Comparison of ENCODE assay signal across 8 mouse cellular contexts in the genomic region with DNA sequence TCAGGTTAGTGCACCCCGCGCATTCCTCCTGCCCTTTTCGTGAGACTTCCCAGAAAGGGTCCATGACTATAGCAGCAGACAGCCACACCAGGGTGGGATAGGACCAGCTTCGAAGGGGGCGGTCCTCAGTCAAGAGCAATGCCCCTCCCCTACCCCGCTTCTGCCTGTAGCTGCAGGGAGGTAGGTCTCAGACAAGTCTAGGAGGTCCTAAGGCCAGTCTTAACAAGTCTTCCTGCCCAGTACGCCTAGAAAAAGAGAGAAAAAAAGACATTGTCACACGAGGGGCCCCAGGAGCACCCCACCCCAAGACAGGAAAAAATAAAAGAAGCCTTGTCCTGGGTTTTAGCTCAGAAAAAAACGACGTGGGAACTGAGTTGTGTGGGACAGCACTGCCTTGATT. TPM values are rescaled to one million over a fixed set of nuclear protein-coding genes. Genes with fewer than 3 reads are reported as not detected.
DNase-seq lines count a peak whose midpoint lies in the region; ATAC-seq and TF ChIP-seq lines count a peak whose summit lies in the region.

No protein-coding gene starts in this region.

- H3K9me3 ChIP-seq in embryonic facial prominence, embryonic 11.5 days (replicated peaks; ENCODE audit: control insufficient read depth, low read length) = no peaks in the 10 kb centered on the region
- H3K9me3 ChIP-seq in hindbrain, embryonic 15.5 days = no peaks in the 10 kb centered on the region
- no peaks in the 10 kb centered on the region for H3K9me3 ChIP-seq in liver, postnatal 0 days (ENCODE audit: low read length)

- H3K27me3 ChIP-seq in heart, adult 2 months (ENCODE audit: control insufficient read depth, insufficient read depth, low read length) = no peaks in the 10 kb centered on the region
- H3K27me3 ChIP-seq in embryonic facial prominence, embryonic 11.5 days (ENCODE audit: control insufficient read depth, insufficient read depth, low read length) = no peaks in the 10 kb centered on the region
- H3K27me3 ChIP-seq in hindbrain, embryonic 15.5 days = no peaks in the 10 kb centered on the region
- H3K27me3 ChIP-seq in liver, postnatal 0 days (ENCODE audit: insufficient read depth, low read length) = no peaks in the 10 kb centered on the region
- H3K27me3 ChIP-seq in small intestine, adult 2 months (ENCODE audit: control insufficient read depth, insufficient read depth, low read length) = no peaks in the 10 kb centered on the region

- no peaks in the 10 kb centered on the region for H3K79me2 ChIP-seq in heart, adult 2 months (replicated peaks; ENCODE audit: control insufficient read depth, insufficient read depth, low read length)

- peak in 1 of 2 experiments; percentile 50 for DNase-seq in heart, adult 2 months
- no peak for DNase-seq in heart, postnatal 25 days (ENCODE audit: low spot score)
- peak; percentile 87 for DNase-seq in embryonic facial prominence, embryonic 11.5 days (ENCODE audit: low spot score)
- peak; percentile 68 for DNase-seq in liver, postnatal 0 days
- DNase-seq in right cerebral cortex, postnatal 10 days (ENCODE audit: low spot score in 2 of 2) = no peak
- no peak for DNase-seq in adrenal gland, adult 18-20 months (ENCODE audit: low spot score in 2 of 2)

- peak overlapping the region; percentile 29 for H3K4me3 ChIP-seq in heart, adult 2 months
- H3K4me3 ChIP-seq in embryonic facial prominence, embryonic 11.5 days (ENCODE audit: low read depth, low read length) = no peak overlapping the region
- H3K4me3 ChIP-seq in hindbrain, embryonic 15.5 days = peak overlapping the region; percentile 20
- H3K4me3 ChIP-seq in liver, postnatal 0 days (ENCODE audit: low read depth, low read length) = peak overlapping the region; percentile 33
- peak overlapping the region; percentile 33 for H3K4me3 ChIP-seq in small intestine, adult 2 months (ENCODE audit: low read depth, low read length)

- no peak for TF ChIP-seq EP300 in heart, adult 2 months (IDR thresholded peaks at IDR 0.05; ENCODE audit: insufficient read depth, low read depth, low read length)
- TF ChIP-seq EP300 in liver, postnatal 0 days (IDR thresholded peaks at IDR 0.05; ENCODE audit: low read depth) = no peak

- peak overlapping the region; percentile 48 for H3K9ac ChIP-seq in heart, adult 2 months (ENCODE audit: low read depth, low read length)
- peak overlapping the region; percentile 4; the same call in 1 of the 2 replicates for H3K9ac ChIP-seq in embryonic facial prominence, embryonic 11.5 days (replicated peaks; ENCODE audit: low read length)
- peak overlapping the region; percentile 9; the same call in 1 of the 2 replicates for H3K9ac ChIP-seq in hindbrain, embryonic 15.5 days
- H3K9ac ChIP-seq in liver, postnatal 0 days (replicated peaks) = peak overlapping the region; percentile 44

- peak; percentile 79 for ATAC-seq in embryonic facial prominence, embryonic 11.5 days (replicated peaks; ENCODE audit: insufficient number of reproducible peaks, low FRiP score, low TSS enrichment, low read depth)
- peak; percentile 65 for ATAC-seq in hindbrain, embryonic 15.5 days (ENCODE audit: low FRiP score, low read depth)
- ATAC-seq in liver, postnatal 0 days = peak; percentile 64

- intact Hi-C loops in heart, adult 2 months (cut with DNase I) = loop anchor here (2.0 kb wide), 1 partner anchor 32 kb away; no protein-coding TSS in a partner anchor
- intact Hi-C loops in heart, postnatal 25 days (cut with DNase I) = no loop called here

- no peaks in the 10 kb centered on the region for H3K36me3 ChIP-seq in heart, adult 2 months (ENCODE audit: control insufficient read depth, insufficient read depth, low read length)
- H3K36me3 ChIP-seq in embryonic facial prominence, embryonic 11.5 days (replicated peaks; ENCODE audit: control insufficient read depth, insufficient read depth, low read depth, low read length) = no peaks in the 10 kb centered on the region
- H3K36me3 ChIP-seq in hindbrain, embryonic 15.5 days = no peaks in the 10 kb centered on the region
- H3K36me3 ChIP-seq in liver, postnatal 0 days (replicated peaks; ENCODE audit: insufficient read depth, low read length) = no peaks in the 10 kb centered on the region
- no peaks in the 10 kb centered on the region for H3K36me3 ChIP-seq in small intestine, adult 2 months (ENCODE audit: control insufficient read depth, insufficient read depth, low read length)

- TF ChIP-seq CTCF in heart, adult 2 months (IDR thresholded peaks at IDR 0.05) = no peak
- no peak for TF ChIP-seq CTCF in liver, postnatal 0 days (IDR thresholded peaks at IDR 0.05; ENCODE audit: low read depth)
- no peak for TF ChIP-seq CTCF in small intestine, adult 2 months (IDR thresholded peaks at IDR 0.05; ENCODE audit: extremely low read depth, insufficient read length, insufficient replicate concordance, low read depth, low read length)

- WGBS in heart, adult 2 months = 3% methylated on average over 10 of the region's 10 CpGs
- 1% methylated on average over 10 of the region's 10 CpGs for WGBS in embryonic facial prominence, embryonic 11.5 days
- 4% methylated on average over 10 of the region's 10 CpGs for WGBS in hindbrain, embryonic 15.5 days
- WGBS in liver, postnatal 0 days (ENCODE audit: insufficient replicate concordance) = 1% methylated on average over 10 of the region's 10 CpGs
- WGBS in small intestine, adult 2 months = 3% methylated on average over 10 of the region's 10 CpGs

- H3K4me1 ChIP-seq in heart, adult 2 months (ENCODE audit: control insufficient read depth, insufficient read depth, low read length) = peaks cover 29% of the 10 kb centered on the region
- peaks cover 2% of the 10 kb centered on the region for H3K4me1 ChIP-seq in embryonic facial prominence, embryonic 11.5 days (ENCODE audit: control insufficient read depth, insufficient read depth, low read length)
- peaks cover 37% of the 10 kb centered on the region for H3K4me1 ChIP-seq in hindbrain, embryonic 15.5 days (replicated peaks)
- H3K4me1 ChIP-seq in liver, postnatal 0 days (ENCODE audit: insufficient read depth) = peaks cover 52% of the 10 kb centered on the region
- H3K4me1 ChIP-seq in small intestine, adult 2 months (ENCODE audit: control insufficient read depth, insufficient read depth, insufficient read length, low read length) = peaks cover 31% of the 10 kb centered on the region

- TF ChIP-seq POLR2A in heart, adult 2 months (IDR thresholded peaks at IDR 0.05; ENCODE audit: insufficient read depth, low read depth, low read length) = no peak; the same call in 1 of the 2 replicates
- no peak for TF ChIP-seq POLR2A in small intestine, adult 2 months (IDR thresholded peaks at IDR 0.05; ENCODE audit: low read depth, low read length)

- peak overlapping the region; percentile 29 for H3K4me2 ChIP-seq in embryonic facial prominence, embryonic 11.5 days (ENCODE audit: low read depth, low read length)
- peak overlapping the region; percentile 53 for H3K4me2 ChIP-seq in hindbrain, embryonic 15.5 days
- H3K4me2 ChIP-seq in liver, postnatal 0 days (ENCODE audit: low read depth, low read length) = peak overlapping the region; percentile 77

- H3K27ac ChIP-seq in heart, adult 2 months = peak overlapping the region; percentile 81
- H3K27ac ChIP-seq in embryonic facial prominence, embryonic 11.5 days (replicated peaks; ENCODE audit: low read depth, low read length) = peak overlapping the region; percentile 5; the same call in 1 of the 2 replicates
- H3K27ac ChIP-seq in hindbrain, embryonic 15.5 days (replicated peaks) = peak overlapping the region; percentile 74
- H3K27ac ChIP-seq in liver, postnatal 0 days (ENCODE audit: low read depth) = peak overlapping the region; percentile 93
- H3K27ac ChIP-seq in small intestine, adult 2 months (ENCODE audit: insufficient read depth, low read depth, low read length) = 0 out of 2 replicates have a peak overlapping the region, but pooled peaks have one; percentile 4

RNA-seq across cellular contexts. Expression of a gene that starts 35.0 kb away (rescaled TPM):
- 100 to 1,000 TPM in 1 of 2 experiments, 10 to 100 TPM in 1; 70.7 to 219 TPM for total RNA-seq in heart, adult 2 months (2021)
- 48.0 and 55.5 TPM in 2 replicates for polyA plus RNA-seq in heart, adult 2 months (2012; rRNA removed)
- total RNA-seq in heart, postnatal 25 days (2021) = 10 to 100 TPM; 41.8 to 77.1 TPM
- 6.3 and 6.9 TPM in 2 replicates for polyA plus RNA-seq in embryonic facial prominence, embryonic 11.5 days (2014; fragmentation: Nextera tagmentation; extraction: Ambion mirVana)
- polyA plus RNA-seq in hindbrain, embryonic 15.5 days (2015; fragmentation: Nextera tagmentation; extraction: Ambion mirVana) = 68.9 and 71.1 TPM in 2 replicates
- 3.6 and 5.2 TPM in 2 replicates for polyA plus RNA-seq in liver, postnatal 0 days (2015; fragmentation: Nextera tagmentation; extraction: Ambion mirVana)
- 21.5 and 35.0 TPM in 2 replicates for polyA plus RNA-seq in small intestine, adult 2 months (2012; rRNA removed)
- total RNA-seq in adrenal gland, adult 18-20 months (2021) = 10 to 100 TPM; 29.5 to 69.3 TPM

RNA-seq across cellular contexts. Expression of a gene that starts 37.3 kb away (rescaled TPM):
- total RNA-seq in heart, adult 2 months (2021) = 10 to 100 TPM; 36.8 to 45.4 TPM
- 32.9 and 39.2 TPM in 2 replicates for polyA plus RNA-seq in heart, adult 2 months (2012; rRNA removed)
- 10 to 100 TPM; 34.5 to 35.9 TPM for total RNA-seq in heart, postnatal 25 days (2021)
- 19.4 and 21.6 TPM in 2 replicates for polyA plus RNA-seq in embryonic facial prominence, embryonic 11.5 days (2014; fragmentation: Nextera tagmentation; extraction: Ambion mirVana)
- 18.6 and 24.6 TPM in 2 replicates for polyA plus RNA-seq in hindbrain, embryonic 15.5 days (2015; fragmentation: Nextera tagmentation; extraction: Ambion mirVana)
- polyA plus RNA-seq in liver, postnatal 0 days (2015; fragmentation: Nextera tagmentation; extraction: Ambion mirVana) = 15.5 and 17.0 TPM in 2 replicates
- polyA plus RNA-seq in small intestine, adult 2 months (2012; rRNA removed) = 43.1 and 86.2 TPM in 2 replicates
- total RNA-seq in adrenal gland, adult 18-20 months (2021) = 10 to 100 TPM; 43.8 to 55.0 TPM

Comparison
In these comparisons a context has a peak if more than half of its experiments do, and no peak if none do; other contexts are left out.
1. DNase-seq: peak in embryonic facial prominence, embryonic 11.5 days (single experiment) and liver, postnatal 0 days (single experiment); none in heart, postnatal 25 days (single experiment), right cerebral cortex, postnatal 10 days (0 of 2) and adrenal gland, adult 18-20 months (0 of 2).
2. H3K27ac ChIP-seq: peak in every context shown above with its lines; median percentile 93 in liver, postnatal 0 days; 81 in heart, adult 2 months; 74 in hindbrain, embryonic 15.5 days; 5 in embryonic facial prominence, embryonic 11.5 days; 4 in small intestine, adult 2 months.
3. Peak in every context shown above with its lines, with median percentiles within 50 percentile points of each other: H3K9ac ChIP-seq, ATAC-seq and H3K4me2 ChIP-seq.